Mouse (Mus musculus) cortical plate, adult 2 months (tissue): Measurements from ENCODE around the gene Nrap.

ENCODE experiments used
- CTCF ChIP-seq: fragments of 200-500 bp; IDR thresholded peaks from 2 replicates; pipeline ENCODE4 v1.5.1; 2011; ENCODE audit warnings: mild to moderate bottlenecking, control low read depth, low read length; ENCODE audit not compliant: insufficient read depth; ENCODE audit errors: extremely low read depth
- POLR2A ChIP-seq: fragments of 200-500 bp; IDR thresholded peaks from 2 replicates; pipeline ENCODE4 v1.6.1; 2011; ENCODE audit warnings: mild to moderate bottlenecking, low read length, control low read depth; ENCODE audit not compliant: insufficient read depth; ENCODE audit errors: extremely low read depth

GRCm38 (mm10) chr19:56291898-56292297 is 97.9 kb downstream of the Nrap start:
- TF ChIP-seq CTCF = no peak
- TF ChIP-seq POLR2A = no peak
